Mouse (Mus musculus) E14TG2a.4 (cell line): ENCODE data around the gene Apol7e.
"Not testable (repeated sequence)": the region's sequence is repeated elsewhere in the genome, so short reads cannot be mapped to it uniquely, and the experiment has no call there.

Experiments
- CTCF ChIP-seq: conservative IDR thresholded peaks from 2 replicates; pipeline ENCODE4 v1.5.1; 2014; ENCODE audit warnings: low read length
- POU5F1 ChIP-seq: IDR thresholded peaks from 2 replicates; pipeline ENCODE4 v1.6.1; 2014; ENCODE audit warnings: low read length, borderline replicate concordance

- TF ChIP-seq CTCF, POU5F1: not testable (repeated sequence)
Observed at GRCm38 (mm10) chr15:77659773-77660172, 38.9 kb upstream of the Apol7e start.
